Mouse (Mus musculus) spleen, postnatal 4 days (tissue): ENCODE results near the gene Tmem222.

Experiments used
- DNase-seq, 2 experiments: peaks; one replicate each; pipeline ENCODE4 v3.0.0; 2022; ENCODE audit warnings: low spot score in 2 of 2

Tmem222 gene

DNA sequence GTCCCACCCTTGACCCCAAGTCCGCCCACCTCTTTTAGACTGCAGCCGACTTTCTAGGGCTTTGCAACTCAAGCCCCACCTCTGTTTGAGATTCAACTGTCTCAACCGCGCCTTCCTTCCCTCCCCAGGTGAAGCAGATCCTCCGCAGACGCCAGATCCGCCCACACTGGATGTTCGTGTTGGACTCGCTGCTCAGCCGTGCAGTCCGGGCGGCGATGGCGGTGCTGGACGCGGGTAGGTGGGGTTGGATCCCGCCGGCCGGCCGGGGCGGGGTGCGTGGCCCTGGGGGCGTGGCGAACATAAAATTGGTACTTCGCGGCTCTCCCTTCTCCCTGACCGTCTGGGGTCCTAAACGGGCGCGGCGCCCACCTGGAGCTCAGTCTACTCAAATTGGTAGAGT lies 26.4 kb downstream of the Tmem222 start:
- peak in 1 of 2 experiments; percentile 65 for DNase-seq

DNA sequence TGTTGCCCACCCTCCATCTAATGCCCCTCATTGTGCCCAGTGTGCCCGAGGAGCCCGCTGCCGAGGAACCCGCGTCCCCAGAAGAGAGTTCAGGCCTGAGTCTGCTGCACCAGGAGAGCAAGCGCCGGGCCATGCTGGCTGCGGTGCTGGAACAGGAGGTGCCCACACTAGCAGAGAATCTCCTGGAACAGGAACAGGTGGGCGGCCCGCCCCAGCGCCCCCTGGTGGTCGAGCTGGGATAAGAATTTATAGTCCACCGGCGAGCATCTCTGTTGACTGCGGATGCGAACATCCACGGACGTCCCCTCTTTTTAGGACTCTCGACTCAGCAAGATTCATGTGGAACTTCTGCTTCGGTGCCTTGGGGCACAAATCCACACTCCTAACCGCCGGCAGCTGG lies 27.0 kb downstream of the Tmem222 start:
- DNase-seq: peak; percentile 88 to 97

DNA sequence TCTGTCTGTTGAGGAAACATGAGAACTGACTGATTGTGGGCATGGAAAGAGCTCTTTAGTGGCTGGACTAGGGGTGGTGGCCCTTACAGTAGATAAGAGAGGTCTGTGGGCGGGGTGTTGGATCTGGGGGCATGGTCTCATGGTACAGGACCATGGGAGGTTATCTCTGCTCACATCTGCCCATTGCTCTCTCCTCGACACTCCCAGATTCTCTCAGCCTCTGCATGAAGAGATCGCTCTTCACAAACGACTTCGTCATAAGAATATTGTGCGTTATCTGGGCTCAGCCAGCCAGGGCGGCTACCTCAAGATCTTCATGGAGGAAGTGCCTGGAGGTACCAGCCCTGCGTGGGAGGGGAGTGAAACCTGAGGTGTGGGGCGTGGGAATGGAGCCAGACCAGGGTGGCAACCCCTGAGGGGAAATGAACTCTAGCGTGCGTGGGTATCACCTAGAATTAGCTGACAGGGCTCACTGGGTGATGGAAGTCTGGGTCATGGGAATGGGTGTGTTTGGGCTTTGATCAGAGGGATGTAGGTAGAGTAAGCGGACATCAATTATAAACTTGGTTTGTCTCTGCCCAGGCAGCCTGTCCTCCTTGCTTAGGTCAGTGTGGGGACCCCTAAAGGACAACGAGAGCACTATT lies 29.7 kb downstream of the Tmem222 start:
- DNase-seq: peak; percentile 65 to 74

DNA sequence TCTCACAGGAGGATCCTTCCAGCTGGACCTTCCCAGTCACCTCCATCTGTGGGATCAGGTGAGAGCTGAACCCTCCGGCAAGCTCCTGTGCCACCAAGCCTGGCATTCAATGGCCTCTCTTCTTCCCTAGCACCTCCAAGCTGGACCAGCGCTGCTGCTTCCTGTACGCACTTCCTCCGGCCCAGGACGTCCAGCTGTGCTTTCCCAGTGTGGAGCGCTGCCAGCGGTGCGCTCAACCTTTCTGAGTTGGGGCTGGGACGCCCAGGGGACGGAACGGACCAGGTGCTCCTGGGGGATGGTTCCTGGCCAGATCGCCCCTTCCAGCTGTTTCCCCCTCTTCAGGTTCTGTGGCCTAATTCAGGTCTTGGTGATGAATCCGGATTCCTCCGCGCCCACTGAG lies 30.5 kb downstream of the Tmem222 start:
- DNase-seq: peak in 1 of 2 experiments; percentile 65

DNA sequence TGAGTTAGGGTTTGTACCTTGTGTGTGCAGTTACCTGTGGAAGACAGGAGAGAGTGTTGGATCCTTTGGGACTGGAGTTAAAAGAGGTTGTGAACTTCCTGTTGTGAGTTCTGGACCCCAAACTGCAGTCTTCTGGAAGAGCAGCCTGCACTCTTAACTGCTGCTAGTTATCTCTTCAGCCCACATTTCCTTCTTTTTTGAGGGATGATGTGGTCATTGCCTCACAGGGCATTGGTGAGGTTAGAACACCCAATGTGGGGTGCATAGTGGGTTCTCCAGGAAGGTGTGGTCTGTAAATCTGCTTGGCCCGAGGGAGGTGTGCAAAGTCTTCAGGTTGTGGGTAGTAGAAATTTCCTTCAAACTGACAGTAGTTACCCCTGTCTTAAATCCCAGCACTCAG lies 33.3 kb downstream of the Tmem222 start:
- no peak for DNase-seq

DNA sequence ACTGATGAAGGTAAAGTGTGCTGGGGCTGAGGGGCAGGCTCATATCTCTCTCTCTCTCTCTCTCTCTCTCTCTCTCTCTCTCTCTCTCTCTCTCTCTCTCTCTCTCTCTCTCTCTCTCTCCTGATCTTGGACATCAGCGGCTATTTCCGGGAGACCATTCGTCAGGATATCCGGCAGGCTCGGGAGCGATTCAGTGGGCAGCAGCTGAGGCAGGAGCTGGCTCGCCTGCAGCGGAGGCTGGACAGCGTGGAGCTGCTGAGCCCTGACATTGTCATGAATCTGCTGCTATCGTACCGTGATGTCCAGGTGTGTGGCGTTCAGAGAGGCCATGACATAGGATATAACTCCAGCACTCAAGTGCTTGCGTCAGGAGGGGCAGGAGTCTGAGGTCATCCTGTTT lies 34.1 kb downstream of the Tmem222 start:
- DNase-seq: no peak

DNA sequence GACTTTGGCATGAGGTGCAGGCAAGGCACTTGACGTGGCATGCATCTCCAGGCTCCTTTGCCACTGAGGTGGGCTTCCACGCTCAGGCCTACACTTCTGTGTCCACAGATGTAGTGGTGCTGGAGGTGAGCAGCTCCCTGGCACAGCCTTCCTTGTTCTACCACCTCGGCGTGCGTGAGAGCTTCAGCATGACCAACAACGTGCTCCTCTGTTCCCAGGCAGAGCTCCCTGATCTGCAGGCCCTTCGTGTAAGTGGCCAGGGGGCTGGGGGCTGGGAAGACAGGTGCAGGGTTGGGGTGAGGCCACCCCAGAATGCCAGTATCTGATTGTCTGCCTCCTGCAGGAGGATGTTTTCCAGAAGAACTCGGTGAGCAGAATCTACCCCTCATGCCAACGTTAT lies 34.9 kb downstream of the Tmem222 start:
- DNase-seq: no peak

DNA sequence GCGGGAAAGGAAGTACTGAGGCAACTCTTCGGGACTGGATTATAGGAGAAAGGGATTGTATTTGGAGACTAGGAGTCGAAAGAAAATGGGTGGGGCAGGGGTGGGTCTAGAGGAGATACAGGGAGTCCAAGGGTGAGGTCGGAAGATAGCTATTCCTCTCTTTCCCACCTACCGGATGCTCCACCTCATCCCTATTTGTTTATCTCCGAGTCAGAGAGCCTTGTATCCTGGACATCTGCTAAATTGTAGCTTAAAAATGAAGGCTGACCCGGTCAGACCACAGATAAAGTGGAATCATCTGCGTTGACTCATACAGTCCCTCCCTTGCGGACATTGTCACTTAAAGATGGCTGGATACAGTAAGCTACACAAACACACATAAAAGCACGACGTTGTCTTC lies 35.7 kb downstream of the Tmem222 start:
- DNase-seq: no peak

DNA sequence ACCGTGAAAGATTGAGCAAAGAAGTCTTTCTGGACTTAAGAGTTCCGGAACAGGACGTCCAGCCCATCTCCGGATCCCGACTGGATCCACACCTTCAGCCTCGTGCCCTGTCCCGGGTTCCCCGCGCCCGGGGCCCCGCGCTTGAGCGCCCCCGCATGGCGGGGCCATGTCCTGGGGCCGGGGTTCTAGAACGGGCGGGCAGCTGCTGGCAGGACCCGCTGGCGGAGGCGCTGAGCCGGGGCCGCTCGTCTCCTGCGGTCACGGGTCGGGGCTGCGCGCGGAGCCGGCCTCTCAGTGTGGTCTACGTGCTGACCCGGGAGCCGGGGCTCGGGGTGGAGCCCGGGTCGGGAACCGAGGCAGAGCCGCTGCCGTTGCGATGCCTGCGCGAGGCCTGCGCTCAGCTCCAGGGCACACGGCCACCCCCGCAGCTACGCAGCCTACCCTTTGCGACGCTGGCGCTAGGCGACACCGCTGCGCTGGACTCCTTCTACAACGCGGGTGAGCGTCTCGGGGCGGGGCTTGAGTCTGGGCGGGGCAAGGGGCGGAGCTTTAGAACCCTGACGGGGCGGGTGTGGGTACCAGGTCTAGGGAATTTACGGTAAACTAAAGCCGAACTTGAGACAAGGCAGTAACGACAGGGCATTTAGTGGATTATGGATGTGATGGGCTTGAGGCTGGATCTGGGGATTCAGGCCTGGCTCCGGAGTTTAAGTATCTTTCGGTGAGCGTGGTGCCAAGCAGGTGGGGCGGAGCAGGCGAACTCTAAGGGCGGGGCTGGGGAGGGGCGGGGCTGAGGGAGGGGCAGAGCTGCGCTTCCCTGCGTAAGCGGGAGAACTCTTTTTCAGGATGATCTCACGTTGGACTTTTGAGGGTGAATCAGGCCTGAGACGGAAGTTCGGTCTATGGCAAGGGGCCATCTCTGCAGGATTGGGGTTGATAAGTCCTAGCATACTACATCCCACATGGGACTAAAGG lies 36.4 kb downstream of the Tmem222 start:
- DNase-seq: peak; percentile 94 to 97

DNA sequence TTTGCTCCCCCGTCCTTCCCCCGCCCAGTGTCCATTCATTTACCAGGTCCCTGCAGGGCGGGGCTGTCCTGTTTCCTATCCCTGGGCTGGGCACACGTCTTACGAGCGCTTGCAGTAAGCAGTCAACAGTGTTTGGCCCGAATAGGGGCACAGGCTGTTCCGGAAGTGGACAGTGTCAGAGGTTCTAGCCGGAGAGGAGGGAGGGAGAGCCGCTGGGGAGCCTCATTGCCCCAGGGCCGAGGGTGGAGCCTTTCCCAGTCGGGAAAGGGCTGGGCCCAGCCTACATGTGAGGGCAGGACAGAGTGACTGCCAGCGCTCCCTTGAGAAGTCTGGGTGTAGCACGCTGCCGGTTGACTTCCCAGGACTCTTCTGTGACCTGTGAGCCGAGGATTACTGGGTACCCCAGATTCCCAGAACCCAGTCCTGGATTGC lies 37.1 kb downstream of the Tmem222 start, which contains the start of gene Map3k6:
Gene Map3k6, plus strand, starts transcription at position 329 of the 432 bp plus-strand sequence.
- peak; percentile 58 to 80 for DNase-seq

DNA sequence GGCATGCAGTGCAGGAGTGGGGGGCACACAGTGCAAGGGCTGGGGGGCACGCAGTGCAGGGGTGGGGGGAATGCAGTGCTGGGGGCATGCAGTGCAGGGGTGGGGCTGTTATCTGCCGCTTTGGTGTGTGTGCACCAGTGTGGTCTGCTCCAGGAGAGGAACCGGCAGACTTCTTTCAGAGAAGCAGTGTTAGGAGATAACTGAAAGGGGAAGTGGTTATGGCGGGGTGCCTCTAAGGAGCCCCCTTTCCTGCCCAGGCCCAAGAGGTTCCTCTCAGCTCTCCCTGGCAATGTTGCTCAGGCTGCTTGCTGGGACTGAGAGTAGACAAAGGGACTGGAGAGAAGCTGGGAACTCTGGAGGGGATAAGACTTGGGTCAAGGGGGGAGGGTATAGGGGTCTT lies 39.7 kb downstream of the Tmem222 start:
- peak in 1 of 2 experiments; percentile 52 for DNase-seq

DNA sequence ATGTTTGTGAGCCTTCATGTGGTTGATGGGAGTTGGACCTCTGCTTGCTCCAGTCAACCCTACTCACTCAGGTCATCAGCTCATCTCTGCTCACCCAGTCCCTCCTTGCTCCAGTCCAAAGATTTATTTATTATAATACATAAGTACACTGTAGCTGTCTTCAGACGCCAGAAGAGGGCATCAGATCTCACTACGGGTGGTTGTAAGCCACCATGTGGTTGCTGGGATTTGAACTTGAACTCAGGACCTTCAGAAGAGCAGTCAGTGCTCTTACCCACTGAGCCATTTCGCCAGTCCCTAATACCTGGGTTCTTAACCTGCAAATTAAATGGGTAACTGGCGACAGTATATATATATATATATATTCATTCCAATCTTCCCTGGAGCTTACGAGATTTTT lies 42.2 kb downstream of the Tmem222 start:
- DNase-seq: no peak

DNA sequence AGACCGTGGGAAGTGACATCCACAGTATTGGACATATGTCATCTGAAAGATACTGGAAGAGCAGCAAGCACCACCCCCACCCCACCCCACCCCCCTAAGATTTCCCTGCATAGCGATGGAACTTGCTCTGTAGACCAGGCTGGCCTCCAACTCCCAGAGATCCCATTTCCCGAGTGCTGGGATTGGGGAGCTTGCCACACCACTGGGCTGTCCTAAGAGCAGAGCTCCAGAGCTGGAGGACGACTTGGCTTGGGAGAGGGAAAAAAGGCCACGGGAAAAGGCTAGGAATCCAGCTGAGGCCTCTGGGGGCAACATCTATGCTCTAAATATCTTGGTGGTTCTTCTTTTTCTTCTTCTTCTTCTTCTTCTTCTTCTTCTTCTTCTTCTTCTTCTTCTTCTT lies 42.8 kb downstream of the Tmem222 start:
- no peak for DNase-seq

DNA sequence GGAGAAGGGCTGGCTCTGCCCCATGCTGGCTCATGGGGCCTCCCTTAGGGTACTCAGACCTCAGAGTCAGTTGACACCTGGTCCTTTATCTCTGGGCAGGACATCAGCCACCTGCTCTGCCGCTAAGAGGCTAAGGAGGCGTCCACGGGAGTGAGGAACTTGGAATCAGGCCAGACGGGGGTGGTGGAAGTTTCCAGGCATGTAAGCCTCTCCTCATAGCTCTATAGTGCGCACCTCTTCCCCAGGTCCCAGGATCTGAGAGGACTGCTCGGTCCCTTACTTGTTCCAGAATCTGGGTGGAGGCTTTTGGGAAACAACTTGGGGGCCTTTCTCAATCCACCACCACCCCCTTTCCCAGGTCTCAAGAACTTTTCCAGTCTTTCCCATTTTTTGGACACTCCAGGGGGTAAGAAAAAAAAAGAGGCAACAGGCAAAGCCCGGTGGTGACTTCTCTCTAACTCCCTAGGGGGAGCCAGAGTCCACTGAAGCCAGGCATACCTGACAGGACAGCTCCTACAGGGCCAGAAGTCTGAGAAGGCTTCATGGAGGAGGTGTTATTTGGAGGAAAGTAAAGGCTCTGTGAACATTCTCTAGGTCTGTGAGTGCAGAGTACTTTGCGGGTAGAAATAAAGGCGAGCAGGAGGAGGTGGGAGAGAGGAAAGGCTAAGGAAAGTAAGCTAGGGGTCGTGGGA lies 44.2 kb downstream of the Tmem222 start:
- peak in 1 of 2 experiments; percentile 50 for DNase-seq

DNA sequence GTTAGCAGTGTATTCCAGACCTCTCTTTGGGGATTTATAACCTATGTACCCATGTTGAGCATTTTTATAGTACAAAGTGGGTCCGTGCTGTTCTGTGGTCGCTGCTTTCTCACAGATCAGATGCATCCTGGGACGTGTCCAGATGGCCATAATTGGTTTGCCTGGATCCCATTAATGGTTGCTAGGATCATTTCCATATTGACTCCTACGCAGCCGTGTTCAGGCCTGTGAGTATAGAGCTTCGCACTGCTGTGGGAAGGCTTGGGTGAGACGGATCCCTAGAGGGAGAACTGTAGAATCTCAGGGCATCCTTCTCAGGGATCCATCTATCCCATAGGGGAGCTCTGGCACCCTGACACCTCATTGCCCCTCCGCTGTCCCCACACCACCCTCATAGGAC lies 48.0 kb downstream of the Tmem222 start:
- DNase-seq: no peak

DNA sequence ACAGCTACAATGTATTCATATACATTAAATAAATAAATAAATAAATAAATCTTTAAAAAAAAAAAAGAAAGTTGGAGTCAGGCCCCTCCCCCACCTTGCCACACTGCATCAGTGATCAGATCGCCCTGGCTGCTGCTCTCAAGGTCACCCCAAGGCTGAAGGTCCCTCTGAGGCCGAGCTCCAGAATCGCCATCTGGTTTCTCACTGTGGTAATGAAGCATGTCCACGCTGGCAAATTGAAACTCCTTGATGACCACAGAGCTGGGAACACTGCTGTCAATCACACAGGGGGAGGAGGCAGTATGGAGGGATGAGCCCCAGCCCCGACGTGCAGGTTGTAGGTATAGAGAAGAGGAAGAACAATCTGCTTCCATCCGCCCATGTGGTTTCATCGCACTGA lies 50.0 kb downstream of the Tmem222 start:
- DNase-seq: no peak

DNA sequence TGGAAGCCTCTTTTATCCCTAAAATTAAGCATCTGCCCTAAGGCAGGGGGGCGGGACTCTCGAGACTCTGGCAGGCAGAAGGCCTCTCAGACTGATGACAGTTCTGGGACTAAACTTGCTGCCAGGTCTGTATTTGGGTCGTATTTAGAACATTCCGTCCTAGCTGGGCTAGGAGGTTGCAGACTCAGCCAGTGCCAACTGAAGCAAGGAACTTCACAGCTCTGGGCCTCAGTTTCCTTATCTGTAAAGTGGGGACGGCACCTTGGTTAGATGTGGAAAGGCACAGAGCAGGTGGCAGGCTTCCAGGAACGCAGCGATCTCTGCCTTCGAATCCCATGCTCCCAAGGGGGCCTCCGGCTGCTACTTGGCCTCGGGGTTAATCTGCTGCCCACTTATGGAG lies 51.5 kb downstream of the Tmem222 start:
- DNase-seq: no peak

DNA sequence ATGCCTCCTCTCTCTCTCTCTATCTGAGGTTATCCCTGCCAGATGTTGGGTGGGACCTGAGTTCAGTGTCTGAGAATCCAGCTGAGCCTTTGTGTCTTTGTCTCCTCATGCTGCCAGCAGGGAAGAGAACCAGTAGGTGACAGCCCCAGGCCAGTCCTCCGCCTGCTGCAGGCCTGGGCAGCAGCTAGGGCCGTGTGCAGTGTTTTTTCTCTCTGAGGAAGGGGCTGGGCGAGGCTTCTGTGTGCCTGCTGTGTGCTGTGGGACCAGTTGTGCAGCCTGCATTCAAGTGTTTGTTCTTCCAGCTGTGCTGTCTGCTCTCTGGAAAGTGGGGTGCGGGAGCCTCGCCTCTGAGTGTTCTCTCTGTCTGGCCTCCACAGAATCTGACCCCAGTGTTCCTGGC lies 53.7 kb downstream of the Tmem222 start:
- no peak for DNase-seq

DNA sequence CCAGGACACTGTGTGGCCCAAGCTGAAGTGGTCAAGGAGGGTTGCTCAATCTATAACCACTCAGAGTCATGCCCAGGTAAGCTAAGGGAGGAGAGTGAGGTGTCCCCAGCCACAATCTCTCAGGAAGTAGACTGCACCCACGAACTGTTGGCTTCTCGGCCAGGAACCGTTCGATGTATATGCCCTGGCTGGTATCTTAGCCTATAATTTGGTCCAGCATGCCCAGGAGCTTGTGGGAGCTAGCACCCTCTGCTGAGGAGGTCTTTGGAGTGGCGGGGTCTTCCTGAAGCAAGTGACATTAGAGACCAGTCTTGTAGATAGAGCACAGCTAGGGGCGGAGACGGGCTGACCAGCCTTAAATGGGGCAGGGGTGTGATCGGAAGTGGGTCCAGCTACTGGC lies 55.9 kb downstream of the Tmem222 start:
- DNase-seq: no peak

DNA sequence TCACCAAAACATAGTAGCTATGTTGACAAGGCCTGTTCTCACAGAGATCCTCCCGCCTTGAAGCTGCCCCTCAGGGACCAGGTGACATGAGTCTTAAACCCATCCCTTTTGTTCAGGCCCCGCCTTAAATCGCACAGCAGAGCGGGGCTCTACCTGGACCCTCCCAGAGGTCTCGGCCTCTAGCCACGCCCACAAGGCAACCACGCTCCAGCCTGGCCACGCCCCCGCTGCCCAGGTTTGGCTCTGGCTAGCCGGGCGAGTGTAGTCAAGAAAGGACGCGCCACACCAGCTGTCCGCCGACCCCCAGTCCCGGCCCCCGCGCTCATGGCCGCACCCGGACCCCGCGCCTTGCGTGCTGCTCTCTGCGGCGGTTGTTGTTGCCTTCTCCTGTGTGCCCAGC lies 56.9 kb downstream of the Tmem222 start:
- no peak for DNase-seq

DNA sequence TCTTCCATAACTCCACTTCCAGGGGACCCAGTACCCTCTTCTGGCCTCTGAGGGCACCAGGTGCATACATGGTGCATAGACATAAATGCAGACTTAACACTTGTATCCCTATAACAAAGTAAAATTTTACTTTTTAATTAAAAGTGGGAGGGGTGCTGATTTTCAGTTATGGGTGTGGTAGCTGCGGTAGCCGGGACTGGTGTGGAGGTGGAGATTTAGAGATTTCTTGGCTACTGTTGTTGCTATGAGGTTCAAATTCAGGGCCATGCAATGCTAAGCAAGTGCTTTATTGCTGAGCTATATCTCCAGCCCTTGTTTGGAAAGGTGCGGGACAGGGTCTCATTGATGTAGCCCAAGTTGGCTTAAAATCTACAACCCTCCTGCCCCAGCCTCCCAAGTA lies 58.8 kb downstream of the Tmem222 start:
- no peak for DNase-seq

DNA sequence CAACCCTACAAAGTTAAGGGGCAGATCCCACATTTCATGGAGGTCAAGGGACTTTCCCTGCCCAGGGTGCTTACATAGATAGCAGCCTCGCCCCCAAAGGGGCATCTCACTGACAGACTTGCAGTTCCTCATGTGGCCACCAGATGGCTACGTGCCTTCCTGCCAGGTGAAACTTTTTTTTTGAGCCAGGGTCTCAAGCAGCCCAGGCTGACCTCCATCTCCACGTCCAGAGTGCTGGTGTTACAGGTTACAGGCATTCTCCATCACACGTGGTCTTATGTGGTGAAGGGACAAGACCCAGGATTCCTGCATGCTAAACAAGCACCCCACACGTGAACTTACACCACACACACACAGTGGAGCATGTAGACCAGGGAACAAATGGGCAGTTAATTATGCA lies 60.0 kb downstream of the Tmem222 start:
- DNase-seq: peak; percentile 67 to 89
